ENCODE assay signal across 8 mouse cellular contexts in genomic region chr8:119394524-119395026, GRCm38 (mm10). TPM values are rescaled to one million over a fixed set of nuclear protein-coding genes. Genes with fewer than 3 reads are reported as not detected.
DNase-seq lines count a peak whose midpoint lies in the region; ATAC-seq and TF ChIP-seq lines count a peak whose summit lies in the region.

Gene Mlycd, plus strand, starts transcription at chr8:119394878.

- H3K9ac ChIP-seq in CH12.LX (ENCODE audit: insufficient read depth, low read depth) = peak within 1 kb of the TSS; percentile 86
- peak within 1 kb of the TSS; percentile 86 for H3K9ac ChIP-seq in forebrain, embryonic 11.5 days (ENCODE audit: low read length)
- peak within 1 kb of the TSS; percentile 92 for H3K9ac ChIP-seq in heart, embryonic 16.5 days (ENCODE audit: low read length)
- H3K9ac ChIP-seq in liver, embryonic 16.5 days (ENCODE audit: low read depth, low read length) = peak within 1 kb of the TSS; percentile 76
- peak within 1 kb of the TSS; percentile 96 for H3K9ac ChIP-seq in neural tube, embryonic 13.5 days

- H3K4me2 ChIP-seq in CH12.LX (ENCODE audit: insufficient read depth, low read depth, poor library complexity, severe bottlenecking) = peak within 1 kb of the TSS; percentile 79
- H3K4me2 ChIP-seq in forebrain, embryonic 11.5 days (ENCODE audit: low read depth, low read length, severe bottlenecking) = peak within 1 kb of the TSS; percentile 99
- H3K4me2 ChIP-seq in heart, embryonic 16.5 days (ENCODE audit: low read depth, low read length) = peak within 1 kb of the TSS; percentile 97
- peak within 1 kb of the TSS; percentile 86 for H3K4me2 ChIP-seq in liver, embryonic 16.5 days (ENCODE audit: low read depth, low read length)
- H3K4me2 ChIP-seq in neural tube, embryonic 13.5 days = peak within 1 kb of the TSS; percentile 94

- no peaks in the 10 kb centered on the region for H3K9me3 ChIP-seq in CH12.LX (replicated peaks; ENCODE audit: low read length)
- no peaks in the 10 kb centered on the region for H3K9me3 ChIP-seq in forebrain, embryonic 11.5 days (ENCODE audit: control insufficient read depth, low read length)
- no peaks in the 10 kb centered on the region for H3K9me3 ChIP-seq in heart, embryonic 16.5 days (replicated peaks; ENCODE audit: control insufficient read depth, low read length)
- H3K9me3 ChIP-seq in liver, embryonic 16.5 days (replicated peaks; ENCODE audit: control insufficient read depth, low read length) = no peaks in the 10 kb centered on the region
- H3K9me3 ChIP-seq in neural tube, embryonic 13.5 days = no peaks in the 10 kb centered on the region

- H3K36me3 ChIP-seq in CH12.LX (replicated peaks in 1 of 2; ENCODE audit: control insufficient read depth in 1 of 2, insufficient read depth in 1 of 2, low read length in 1 of 2) = peaks cover 0 to 12% of the 10 kb centered on the region in 2 experiments
- H3K36me3 ChIP-seq in forebrain, embryonic 11.5 days (ENCODE audit: control insufficient read depth, insufficient read depth, low read length) = no peaks in the 10 kb centered on the region
- no peaks in the 10 kb centered on the region for H3K36me3 ChIP-seq in heart, embryonic 16.5 days (ENCODE audit: control insufficient read depth, insufficient read depth)
- H3K36me3 ChIP-seq in liver, embryonic 16.5 days (ENCODE audit: control insufficient read depth, insufficient read depth) = no peaks in the 10 kb centered on the region
- H3K36me3 ChIP-seq in neural tube, embryonic 13.5 days = peaks cover 9% of the 10 kb centered on the region; the same call in 1 of the 2 replicates
- no peaks in the 10 kb centered on the region for H3K36me3 ChIP-seq in testis, adult 2 months (ENCODE audit: control insufficient read depth, insufficient read depth, low read length)

- ATAC-seq in forebrain, embryonic 11.5 days (replicated peaks; ENCODE audit: low FRiP score) = peak; percentile 96
- peak; percentile 94 for ATAC-seq in heart, embryonic 16.5 days (replicated peaks; ENCODE audit: extremely low read depth, insufficient read depth, low FRiP score)
- ATAC-seq in liver, embryonic 16.5 days (ENCODE audit: low read depth) = peak; percentile 91
- peak; percentile 96 for ATAC-seq in neural tube, embryonic 13.5 days (ENCODE audit: low read depth)

- WGBS in forebrain, embryonic 11.5 days = 2% methylated on average over 43 of the region's 44 CpGs
- WGBS in heart, embryonic 16.5 days = 2% methylated on average over 39 of the region's 44 CpGs
- 1% methylated on average over 43 of the region's 44 CpGs for WGBS in liver, embryonic 16.5 days (ENCODE audit: insufficient replicate concordance)
- WGBS in neural tube, embryonic 13.5 days = 3% methylated on average over 29 of the region's 44 CpGs

- H3K79me2 ChIP-seq in CH12.LX (replicated peaks; ENCODE audit: control insufficient read depth, extremely low read depth, insufficient read depth, poor library complexity, severe bottlenecking) = no peaks in the 10 kb centered on the region

- peak; percentile 88 for DNase-seq in CH12.LX (ENCODE audit: extremely low read depth)
- DNase-seq in c-Kit-positive CD71-positive TER-119-negative erythroid progenitor cells, embryonic 14.5 days (ENCODE audit: low read depth) = peak; percentile 74
- peak; percentile 95 for DNase-seq in forebrain, embryonic 11.5 days (ENCODE audit: low spot score)
- DNase-seq in kidney, postnatal 4 days = peak; percentile 94 to 97

- TF ChIP-seq CTCF in CH12.LX (conservative IDR thresholded peaks at IDR 0.05 in 1 of 2, IDR thresholded peaks at IDR 0.05 in 1 of 2; ENCODE audit: low read depth in 2 of 2, low read length in 2 of 2) = no peak
- TF ChIP-seq CTCF in testis, adult 2 months (IDR thresholded peaks at IDR 0.05; ENCODE audit: control insufficient read depth, insufficient read depth, insufficient replicate concordance, low read depth, low read length) = no peak

- peak; percentile 83 for TF ChIP-seq POLR2A in CH12.LX (IDR thresholded peaks at IDR 0.05; ENCODE audit: low read depth, low read length)
- TF ChIP-seq POLR2A in testis, adult 2 months (IDR thresholded peaks at IDR 0.05; ENCODE audit: control insufficient read depth, low read depth, low read length) = peak; percentile 82

- TF ChIP-seq EP300 in CH12.LX (IDR thresholded peaks at IDR 0.05; ENCODE audit: low read length) = no peak

- peaks cover 10 to 13% of the 10 kb centered on the region in 2 experiments; a peak in 3 of 4 replicates for H3K4me1 ChIP-seq in CH12.LX (ENCODE audit: control insufficient read depth in 1 of 2, insufficient read depth in 2 of 2)
- peaks cover 3% of the 10 kb centered on the region; the same call in 1 of the 2 replicates for H3K4me1 ChIP-seq in forebrain, embryonic 11.5 days (replicated peaks; ENCODE audit: control insufficient read depth, insufficient read depth, low read length)
- H3K4me1 ChIP-seq in heart, embryonic 16.5 days (ENCODE audit: control insufficient read depth, insufficient read depth, low read length) = peaks cover 23% of the 10 kb centered on the region
- H3K4me1 ChIP-seq in liver, embryonic 16.5 days (ENCODE audit: control insufficient read depth, low read depth, low read length) = peaks cover 18% of the 10 kb centered on the region
- peaks cover 15% of the 10 kb centered on the region for H3K4me1 ChIP-seq in neural tube, embryonic 13.5 days (replicated peaks)
- peaks cover 8% of the 10 kb centered on the region for H3K4me1 ChIP-seq in testis, adult 2 months (ENCODE audit: control insufficient read depth, insufficient read depth, low read length)

- in situ Hi-C loops in CH12.LX (cut with MboI; ENCODE audit: low pct_ligation_motif_present, low pct_unique_long_range_greater_than_20kb, low sequenced_read_pairs) = no loop called here

- dilution Hi-C loops in CH12.LX (cut with MboI; ENCODE audit: extremely low pct_ligation_motif_present, extremely low pct_unique_long_range_greater_than_20kb, low sequenced_read_pairs) = no loop called here

- peaks cover 13% of the 10 kb centered on the region for H3K27me3 ChIP-seq in CH12.LX (replicated peaks)
- no peaks in the 10 kb centered on the region for H3K27me3 ChIP-seq in forebrain, embryonic 11.5 days (ENCODE audit: control insufficient read depth, insufficient read depth, low read length)
- no peaks in the 10 kb centered on the region for H3K27me3 ChIP-seq in heart, embryonic 16.5 days (ENCODE audit: control insufficient read depth, insufficient read depth, low read length)
- H3K27me3 ChIP-seq in liver, embryonic 16.5 days (ENCODE audit: control insufficient read depth, insufficient read depth, low read depth, low read length) = no peaks in the 10 kb centered on the region
- no peaks in the 10 kb centered on the region for H3K27me3 ChIP-seq in neural tube, embryonic 13.5 days
- no peaks in the 10 kb centered on the region for H3K27me3 ChIP-seq in testis, adult 2 months (ENCODE audit: control insufficient read depth, insufficient read depth, low read length)

- no peak for TF ChIP-seq RAD21 in CH12.LX (IDR thresholded peaks at IDR 0.05; ENCODE audit: low read depth, low read length)

- no peak within 1 kb of the TSS for H3K27ac ChIP-seq in CH12.LX (ENCODE audit: insufficient read depth, low read depth)
- peak within 1 kb of the TSS; percentile 62; the same call in 1 of the 2 replicates for H3K27ac ChIP-seq in forebrain, embryonic 11.5 days (ENCODE audit: low read depth, low read length)
- H3K27ac ChIP-seq in heart, embryonic 16.5 days (ENCODE audit: low read length) = peak within 1 kb of the TSS; percentile 92
- H3K27ac ChIP-seq in liver, embryonic 16.5 days (ENCODE audit: low read length) = peak within 1 kb of the TSS; percentile 39
- H3K27ac ChIP-seq in neural tube, embryonic 13.5 days (replicated peaks) = peak within 1 kb of the TSS; percentile 91
- peak within 1 kb of the TSS; percentile 42 for H3K27ac ChIP-seq in testis, adult 2 months (ENCODE audit: control insufficient read depth, insufficient read depth, low read depth, low read length)

- H3K4me3 ChIP-seq in CH12.LX (replicated peaks in 1 of 3; ENCODE audit: low read depth in 2 of 3, low read length in 2 of 3, poor library complexity in 1 of 3) = peak within 1 kb of the TSS; percentile 64 to 96 (median 86)
- H3K4me3 ChIP-seq in forebrain, embryonic 11.5 days (ENCODE audit: low read depth, low read length) = peak within 1 kb of the TSS; percentile 80
- peak within 1 kb of the TSS; percentile 88 for H3K4me3 ChIP-seq in heart, embryonic 16.5 days (ENCODE audit: low read length)
- peak within 1 kb of the TSS; percentile 73 for H3K4me3 ChIP-seq in liver, embryonic 16.5 days (ENCODE audit: low read depth, low read length)
- peak within 1 kb of the TSS; percentile 89 for H3K4me3 ChIP-seq in neural tube, embryonic 13.5 days
- peak within 1 kb of the TSS; percentile 83 for H3K4me3 ChIP-seq in testis, adult 2 months (ENCODE audit: control insufficient read depth, low read depth, low read length)

TF ChIP-seq in CH12.LX, 34 proteins besides CTCF, POLR2A, EP300 and RAD21 (continues in another document):
- TF ChIP-seq ZKSCAN1 (IDR thresholded peaks at IDR 0.05; ENCODE audit: borderline replicate concordance, low read depth, low read length) (no peak), MAFK (IDR thresholded peaks at IDR 0.05; ENCODE audit: insufficient replicate concordance, low read length) (no peak), SIN3A (IDR thresholded peaks at IDR 0.05; ENCODE audit: low read length) (peak; percentile 98), ZNF384 (IDR thresholded peaks at IDR 0.05; ENCODE audit: low read depth, low read length) (no peak), IRF4 (IDR thresholded peaks at IDR 0.05; ENCODE audit: low read depth, low read length) (peak; percentile 57; the same call in 1 of the 2 replicates), MXI1 (IDR thresholded peaks at IDR 0.05; ENCODE audit: low read depth, low read length) (peak; percentile 88), KAT2A (IDR thresholded peaks at IDR 0.05; ENCODE audit: insufficient replicate concordance, low read length) (peak; percentile 73; the same call in 1 of the 2 replicates), USF2 (conservative IDR thresholded peaks at IDR 0.05; ENCODE audit: low read depth, low read length) (no peak), CHD1 (IDR thresholded peaks at IDR 0.05; ENCODE audit: low read depth, low read length) (no peak), BHLHE40 (IDR thresholded peaks at IDR 0.05; ENCODE audit: low read depth, low read length) (peak; percentile 44; the same call in 1 of the 2 replicates), ZC3H11A (IDR thresholded peaks at IDR 0.05; ENCODE audit: low read depth, low read length) (no peak), MAZ (IDR thresholded peaks at IDR 0.05; ENCODE audit: low read depth, low read length) (0 out of 2 replicates have a peak, but pooled peaks have one; percentile 57)

RNA-seq across cellular contexts. Expression of gene Mlycd, which starts in this region (rescaled TPM):
- total RNA-seq in CH12.LX (2012; rRNA removed) (8.7 and 12.3 TPM in 2 replicates), CH12.LX (2014; rRNA removed) (4.5 and 5.1 TPM in 2 replicates)
- 4.2 and 4.4 TPM in 2 replicates for polyA plus RNA-seq in CH12.LX (2012; ENCODE audit: insufficient read length, low read depth)
- 12.0 and 13.5 TPM in 2 replicates for polyA plus RNA-seq in forebrain, embryonic 11.5 days (2014; fragmentation: Nextera tagmentation; extraction: Ambion mirVana)
- polyA plus RNA-seq in heart, embryonic 16.5 days (2015; fragmentation: Nextera tagmentation; extraction: Ambion mirVana) = 21.4 and 25.5 TPM in 2 replicates
- 10.0 and 12.1 TPM in 2 replicates for polyA plus RNA-seq in liver, embryonic 16.5 days (2015; fragmentation: Nextera tagmentation; extraction: Ambion mirVana)
- 11.0 and 15.6 TPM in 2 replicates for polyA plus RNA-seq in neural tube, embryonic 13.5 days (2015; fragmentation: Nextera tagmentation; extraction: Ambion mirVana)
- polyA plus RNA-seq in testis, adult 2 months (2012; rRNA removed) = 5.3 and 5.4 TPM in 2 replicates
